Mouse (Mus musculus): ENCODE results near the gene Gm42957.

- TF ChIP-seq CTCF (IDR thresholded peaks at IDR 0.05; ENCODE audit: low read depth) (no peak), EP300 (optimal IDR thresholded peaks at IDR 0.05) (no peak)
Measured at GRCm38 (mm10) chr3:96675690-96676089, 40.4 kb downstream of the Gm42957 start.

Data from stomach, postnatal 0 days (tissue).